Mouse (Mus musculus): Measurements from ENCODE around the gene Ankar. TPM values are rescaled to one million over a fixed set of nuclear protein-coding genes. Genes with fewer than 3 reads are reported as not detected.

The Ankar gene
- polyA plus RNA-seq, 1 experiment from 2014 or later = not detected

DNA sequence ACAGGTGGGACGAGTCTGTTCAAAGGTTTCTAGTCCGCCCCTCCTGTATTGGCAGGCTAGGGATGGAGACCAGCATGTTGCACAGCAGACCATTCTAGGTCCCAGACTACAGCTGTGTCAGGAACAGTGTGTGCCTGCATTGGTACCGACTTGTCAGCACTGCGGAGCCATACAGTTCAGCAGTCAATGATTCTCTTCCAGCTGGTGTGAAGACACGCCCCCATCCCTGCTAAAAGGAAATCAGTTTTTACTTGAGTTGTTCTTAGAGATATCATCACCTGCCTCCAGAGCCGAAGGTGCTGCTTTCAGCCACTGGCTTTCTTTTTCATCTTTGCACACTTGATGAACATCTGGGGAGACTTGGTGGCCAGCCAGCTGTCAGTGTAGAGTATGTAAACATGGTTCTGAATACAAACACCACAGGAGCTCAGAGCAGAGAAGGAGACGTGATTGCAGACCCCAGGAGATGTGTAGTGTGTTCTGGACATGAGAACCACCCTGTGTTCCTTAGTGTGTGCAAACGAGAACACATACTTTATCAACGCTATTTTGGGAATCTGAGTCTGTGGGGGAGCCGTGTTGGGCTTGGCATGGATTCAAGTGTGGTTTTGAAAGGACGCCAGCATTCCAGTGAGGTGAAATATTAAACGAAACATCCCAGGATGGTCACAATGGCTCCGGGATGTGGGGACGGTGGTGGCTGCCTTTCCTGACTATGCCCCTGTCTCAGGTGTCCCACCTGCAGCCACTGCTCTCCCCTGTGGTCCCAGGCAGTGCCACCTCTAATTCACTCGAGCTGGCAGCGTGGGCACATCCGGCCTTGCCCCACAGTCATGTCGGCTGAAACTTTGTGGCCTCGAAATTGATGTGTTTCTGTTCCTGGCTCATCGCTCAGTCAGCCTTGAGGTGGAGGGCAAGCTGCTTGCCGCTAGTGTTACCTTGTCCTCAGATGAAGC is 101.0 kb downstream of the Ankar start:
- peaks cover 28% of the 10 kb centered on the region for H3K4me1 ChIP-seq
- H3K27ac ChIP-seq = peak overlapping the region; percentile 11; the same call in 1 of the 2 replicates
- WGBS = 68% methylated on average over 21 of the region's 21 CpGs
- peaks cover 62% of the 10 kb centered on the region for H3K36me3 ChIP-seq
- no peaks in the 10 kb centered on the region for H3K9me3 ChIP-seq
- DNase-seq (ENCODE audit: low spot score) = no peak
- H3K4me3 ChIP-seq = no peak overlapping the region
- no peaks in the 10 kb centered on the region for H3K27me3 ChIP-seq (ENCODE audit: insufficient read depth, poor library complexity, severe bottlenecking)

DNA sequence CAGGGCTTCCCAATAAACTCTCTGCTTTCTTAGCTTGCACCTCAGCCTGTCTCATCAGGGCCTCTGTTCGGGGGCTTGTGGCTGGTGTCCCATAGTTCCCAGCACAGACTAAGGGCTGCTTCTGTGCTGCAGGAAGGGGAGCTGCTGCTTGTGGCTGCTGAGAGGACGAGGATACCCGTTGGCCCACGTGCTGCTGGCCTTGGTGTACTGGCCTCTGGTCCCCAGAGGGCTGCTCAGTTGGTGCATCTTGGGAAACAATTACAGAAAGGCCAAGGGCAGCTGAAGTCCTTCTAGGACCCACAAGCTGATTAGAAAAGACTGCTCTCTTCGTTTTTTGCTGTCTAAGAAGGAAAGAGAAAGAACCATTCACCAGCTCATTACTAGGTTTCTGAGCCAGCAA is 104.1 kb downstream of the Ankar start:
- H3K4me3 ChIP-seq = no peak overlapping the region
- H3K4me1 ChIP-seq = peaks cover 16% of the 10 kb centered on the region
- no peak overlapping the region for H3K27ac ChIP-seq
- no peaks in the 10 kb centered on the region for H3K27me3 ChIP-seq (ENCODE audit: insufficient read depth, poor library complexity, severe bottlenecking)
- peaks cover 79% of the 10 kb centered on the region for H3K36me3 ChIP-seq
- H3K9me3 ChIP-seq = no peaks in the 10 kb centered on the region
- no peak for DNase-seq (ENCODE audit: low spot score)
- WGBS = 80% methylated on average over 5 of the region's 5 CpGs

DNA sequence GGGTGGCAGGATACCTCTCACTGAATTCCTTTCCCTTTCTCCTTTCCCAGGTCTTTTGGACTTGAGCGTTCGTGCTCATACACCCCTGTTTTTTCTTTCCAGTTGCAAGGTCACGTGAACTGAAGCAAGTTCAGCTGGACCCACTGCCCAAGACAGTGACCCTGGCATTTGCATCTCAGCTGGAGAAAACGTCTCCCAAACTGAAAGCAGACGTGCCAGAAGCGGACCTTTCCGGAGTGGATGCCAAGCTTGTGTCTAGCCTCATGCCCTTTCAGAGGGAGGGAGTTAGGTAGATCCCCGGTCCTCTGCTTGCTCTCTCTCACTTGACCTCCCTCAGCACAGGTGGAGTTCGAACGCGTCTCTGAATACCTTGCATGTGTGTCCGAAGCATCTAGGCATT is 104.7 kb downstream of the Ankar start:
- H3K4me1 ChIP-seq = peaks cover 14% of the 10 kb centered on the region
- no peaks in the 10 kb centered on the region for H3K27me3 ChIP-seq (ENCODE audit: insufficient read depth, poor library complexity, severe bottlenecking)
- H3K4me3 ChIP-seq = no peak overlapping the region
- 91% methylated on average over 12 of the region's 12 CpGs for WGBS
- DNase-seq (ENCODE audit: low spot score) = no peak
- H3K9me3 ChIP-seq = no peaks in the 10 kb centered on the region
- peaks cover 79% of the 10 kb centered on the region for H3K36me3 ChIP-seq
- H3K27ac ChIP-seq = no peak overlapping the region

DNA sequence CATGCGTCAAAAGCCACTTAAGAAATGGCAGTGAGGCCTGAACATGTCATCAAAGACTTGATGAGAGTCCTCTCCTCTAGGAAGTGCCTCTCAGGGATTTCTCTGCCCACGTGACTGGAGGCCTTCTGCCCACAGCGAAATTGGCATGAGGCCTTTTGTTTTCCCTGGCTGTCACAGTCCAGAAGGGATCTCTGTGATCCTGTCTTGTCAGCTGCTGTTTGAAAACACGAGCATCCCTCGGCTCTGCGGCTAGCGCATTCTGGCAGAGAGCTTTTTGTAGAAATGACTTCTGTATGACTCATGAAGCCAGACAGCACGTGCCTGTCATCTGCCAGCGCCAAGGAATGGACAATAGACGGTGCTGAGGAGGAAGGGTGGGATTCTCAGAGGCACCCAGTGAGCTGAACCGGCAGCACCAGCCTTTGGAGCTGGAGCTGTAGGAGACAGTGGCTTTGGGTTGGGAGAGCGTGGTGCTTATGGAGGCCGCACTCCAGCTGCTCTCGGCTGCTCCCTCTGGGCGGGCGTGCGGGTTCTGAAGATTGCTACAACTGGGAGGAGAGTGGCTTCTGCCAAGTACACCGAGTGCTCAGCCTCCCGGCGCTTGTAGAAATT is 106.9 kb downstream of the Ankar start:
- Histone ChIP-seq H3K4me1 (no peaks in the 10 kb centered on the region), H3K27ac (no peak overlapping the region), H3K27me3 (ENCODE audit: insufficient read depth, poor library complexity, severe bottlenecking) (no peaks in the 10 kb centered on the region), H3K4me3 (no peak overlapping the region), H3K9me3 (no peaks in the 10 kb centered on the region), H3K36me3 (peaks cover 70% of the 10 kb centered on the region)
- WGBS = 76% methylated on average over 20 of the region's 20 CpGs
- DNase-seq (ENCODE audit: low spot score) = no peak

Other genes starting within 250 kb of the Ankar start
- not detected in 2 replicates for gene March4, start 163.6 kb downstream of the Ankar start, polyA plus RNA-seq (2016; fragmentation: Nextera tagmentation; extraction: Ambion mirVana)
- 19.5 and 20.9 TPM in 2 replicates for gene Smarcal1, start 117.3 kb downstream of the Ankar start, polyA plus RNA-seq (2016; fragmentation: Nextera tagmentation; extraction: Ambion mirVana)
- 999 and 1,018 TPM in 2 replicates for gene Rpl37a, start 10.7 kb upstream of the Ankar start, polyA plus RNA-seq (2016; fragmentation: Nextera tagmentation; extraction: Ambion mirVana)
- 137 and 226 TPM in 2 replicates for gene Igfbp2, start 123.9 kb upstream of the Ankar start, polyA plus RNA-seq (2016; fragmentation: Nextera tagmentation; extraction: Ambion mirVana)
- gene Igfbp5, start 174.3 kb upstream of the Ankar start, polyA plus RNA-seq (2016; fragmentation: Nextera tagmentation; extraction: Ambion mirVana) = 158 and 178 TPM in 2 replicates